Mouse (Mus musculus): Measurements from ENCODE around the gene Coa3. TPM values are rescaled to one million over a fixed set of nuclear protein-coding genes. Genes with fewer than 3 reads are reported as not detected.

Coa3 gene
- polyA plus RNA-seq, 1 experiment from 2014 or later: 204 TPM

DNA sequence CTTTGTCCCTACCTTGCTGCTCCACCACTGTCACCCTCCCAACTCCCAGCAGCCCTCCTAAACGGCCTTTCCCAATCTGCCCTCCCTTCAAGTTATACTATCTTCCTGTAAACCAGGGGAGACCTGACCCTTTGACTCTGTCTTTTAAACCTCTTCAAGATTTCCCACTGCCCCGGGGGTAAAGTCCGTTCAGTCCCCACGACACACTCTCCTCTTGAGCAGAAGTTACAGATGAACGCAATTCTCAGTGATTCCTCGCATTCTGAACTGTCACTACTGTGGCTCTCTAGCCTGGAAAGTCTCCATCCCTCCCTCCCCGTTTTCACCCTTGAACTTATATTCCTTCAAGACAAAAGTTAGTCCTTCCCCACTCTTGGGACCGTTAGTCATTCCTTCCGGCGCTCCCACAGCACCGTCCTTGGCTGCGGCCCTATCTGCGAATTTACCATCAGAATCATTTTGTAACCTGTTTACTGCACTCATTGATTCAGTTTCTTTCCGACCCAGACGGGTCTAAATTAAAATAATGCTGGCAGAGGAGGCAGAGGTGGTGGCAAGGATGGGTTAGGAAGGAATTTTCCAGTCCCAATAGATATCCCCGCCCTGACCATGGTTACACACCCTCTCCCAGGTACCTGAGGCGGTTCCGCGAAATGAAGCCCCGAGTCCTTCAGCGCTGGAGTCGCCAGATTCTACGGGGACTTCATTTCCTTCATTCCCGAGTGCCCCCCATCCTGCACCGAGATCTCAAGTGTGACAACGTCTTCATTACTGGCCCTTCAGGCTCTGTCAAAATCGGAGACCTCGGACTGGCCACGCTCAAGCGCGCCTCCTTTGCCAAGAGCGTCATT is 15.6 kb downstream of the Coa3 start:
- Histone ChIP-seq H3K27me3 (peaks cover 67% of the 10 kb centered on the region), H3K4me1 (replicated peaks) (peaks cover 50% of the 10 kb centered on the region), H3K9ac (replicated peaks) (no peak overlapping the region), H3K9me3 (no peaks in the 10 kb centered on the region), H3K4me2 (peak overlapping the region; percentile 97), H3K27ac (no peak overlapping the region), H3K4me3 (replicated peaks) (peak overlapping the region; percentile 59), H3K36me3 (no peaks in the 10 kb centered on the region)
- 4% methylated on average over 32 of the region's 32 CpGs for WGBS
- ATAC-seq (ENCODE audit: insufficient number of reproducible peaks, insufficient read depth, low FRiP score, low TSS enrichment, low read depth): no peak

DNA sequence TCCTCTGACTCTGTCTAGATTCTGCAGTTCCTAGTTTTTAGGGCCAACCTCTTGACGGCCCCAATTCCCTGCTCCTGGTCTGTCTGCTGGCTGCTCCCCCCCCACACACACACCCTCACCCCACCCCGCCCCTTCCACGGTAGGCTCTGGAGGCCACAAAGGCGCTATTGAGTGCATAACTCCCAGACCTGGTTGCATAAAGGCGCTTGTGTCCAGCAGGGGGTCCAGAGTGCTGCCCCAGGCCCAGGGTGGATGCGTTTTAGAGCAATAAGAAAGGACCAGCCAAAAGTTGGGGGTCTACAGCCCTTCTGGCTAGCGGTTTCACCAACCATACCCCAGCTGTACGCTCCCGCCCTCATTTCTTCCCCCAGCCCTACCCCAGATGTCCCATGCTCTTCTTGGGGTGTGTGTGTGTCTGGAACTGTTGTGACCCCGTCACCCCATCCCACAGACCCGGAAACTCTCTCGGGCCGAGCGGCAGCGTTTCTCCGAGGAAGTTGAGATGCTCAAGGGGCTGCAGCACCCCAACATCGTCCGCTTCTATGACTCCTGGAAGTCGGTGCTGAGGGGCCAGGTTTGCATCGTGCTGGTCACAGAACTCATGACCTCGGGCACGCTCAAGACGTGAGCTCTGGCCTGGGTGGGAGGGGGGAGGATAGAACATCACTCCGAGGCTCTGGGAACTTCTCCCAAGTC is 16.5 kb downstream of the Coa3 start:
- Histone ChIP-seq H3K9me3 (no peaks in the 10 kb centered on the region), H3K36me3 (peaks cover 8% of the 10 kb centered on the region; the same call in 1 of the 2 replicates), H3K4me3 (replicated peaks) (peak overlapping the region; percentile 59), H3K4me2 (peak overlapping the region; percentile 97), H3K27ac (peak overlapping the region; percentile 53; the same call in 1 of the 2 replicates), H3K27me3 (peaks cover 59% of the 10 kb centered on the region), H3K4me1 (replicated peaks) (peaks cover 50% of the 10 kb centered on the region), H3K9ac (replicated peaks) (peak overlapping the region; percentile 48)
- WGBS: 3% methylated on average over 24 of the region's 24 CpGs
- no peak for ATAC-seq (ENCODE audit: insufficient number of reproducible peaks, insufficient read depth, low FRiP score, low TSS enrichment, low read depth)

DNA sequence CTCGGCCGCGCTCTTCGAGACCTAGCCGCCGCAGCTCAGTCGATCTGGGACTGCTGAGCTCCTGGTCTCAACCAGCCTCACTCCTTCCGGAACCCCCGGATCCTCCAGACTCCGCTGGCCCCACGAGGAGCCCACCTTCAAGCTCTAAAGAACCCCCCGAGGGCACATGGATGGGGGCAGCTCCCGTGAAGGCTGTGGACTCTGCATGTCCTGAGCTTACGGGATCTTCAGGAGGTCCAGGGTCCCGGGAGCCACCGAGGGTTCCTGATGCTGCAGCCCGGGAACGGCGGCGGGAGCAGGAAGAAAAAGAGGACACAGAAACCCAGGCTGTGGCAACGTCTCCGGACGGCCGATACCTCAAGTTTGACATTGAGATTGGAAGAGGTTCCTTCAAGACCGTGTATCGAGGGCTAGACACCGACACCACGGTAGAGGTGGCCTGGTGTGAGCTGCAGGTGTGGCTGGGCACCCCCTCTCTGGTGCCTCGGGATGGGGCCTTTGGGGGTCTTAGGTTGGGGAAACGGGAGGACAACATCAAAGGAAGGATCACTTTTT is 18.0 kb downstream of the Coa3 start:
- H3K27me3 ChIP-seq: peaks cover 45% of the 10 kb centered on the region
- H3K4me2 ChIP-seq: peak overlapping the region; percentile 97
- no peaks in the 10 kb centered on the region for H3K9me3 ChIP-seq
- peak overlapping the region; percentile 72 for H3K9ac ChIP-seq (replicated peaks)
- peak overlapping the region; percentile 89 for H3K27ac ChIP-seq
- H3K4me3 ChIP-seq (replicated peaks): peak overlapping the region; percentile 59
- peaks cover 50% of the 10 kb centered on the region for H3K4me1 ChIP-seq (replicated peaks)
- H3K36me3 ChIP-seq: peaks cover 18% of the 10 kb centered on the region
- no peak for ATAC-seq (ENCODE audit: insufficient number of reproducible peaks, insufficient read depth, low FRiP score, low TSS enrichment, low read depth)
- 0% methylated on average over 30 of the region's 30 CpGs for WGBS

DNA sequence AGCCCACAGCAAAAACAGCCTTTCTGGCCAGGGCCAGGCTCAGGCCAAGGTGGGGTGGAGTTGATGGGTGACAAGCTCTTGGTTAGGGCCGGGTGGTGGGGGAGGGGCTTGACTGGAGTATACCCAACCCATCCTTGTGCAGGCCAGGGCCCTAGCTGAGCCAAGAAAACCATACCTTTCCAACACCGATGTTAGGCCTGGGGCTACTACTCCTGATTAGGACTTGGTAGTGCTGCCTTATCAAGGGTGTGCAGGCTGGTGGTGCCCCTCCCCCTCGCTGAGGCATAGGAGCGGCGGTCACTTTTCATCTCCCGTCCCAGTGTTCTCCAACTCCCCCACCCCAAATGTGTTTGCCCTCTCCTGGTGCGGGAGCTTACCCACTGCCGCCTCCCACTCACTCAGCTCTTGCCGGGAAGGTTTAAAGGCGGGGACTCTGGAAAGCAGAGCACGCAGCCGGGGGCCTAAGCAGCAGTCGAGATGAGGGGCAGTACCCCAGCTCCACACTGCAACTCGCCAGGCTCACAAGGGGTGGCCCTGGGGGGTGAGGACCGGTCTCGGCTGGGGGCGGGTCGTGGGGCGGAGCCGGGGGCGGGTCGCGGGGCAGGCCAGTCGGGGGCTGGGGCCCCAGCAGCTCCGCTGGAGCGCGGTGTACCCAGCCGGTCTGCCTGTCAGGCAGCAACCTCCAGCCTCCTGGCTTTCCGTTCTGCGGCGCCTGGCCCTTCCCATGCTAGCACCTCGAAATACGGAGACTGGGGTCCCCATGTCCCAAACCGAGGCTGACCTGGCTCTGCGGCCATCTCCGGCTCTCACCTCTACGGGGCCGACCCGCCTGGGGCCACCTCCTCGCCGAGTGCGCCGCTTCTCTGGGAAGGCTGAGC is 18.7 kb downstream of the Coa3 start, which contains the start of gene Wnk4:
Gene Wnk4 (plus strand): TSS at position 620 of the 878 bp plus-strand sequence.
- Histone ChIP-seq H3K36me3 (peaks cover 20% of the 10 kb centered on the region), H3K4me2 (peak within 1 kb of the TSS; percentile 97), H3K4me3 (replicated peaks) (peak within 1 kb of the TSS; percentile 59), H3K9ac (replicated peaks) (peak within 1 kb of the TSS; percentile 72), H3K27ac (peak within 1 kb of the TSS; percentile 89), H3K9me3 (no peaks in the 10 kb centered on the region), H3K4me1 (replicated peaks) (peaks cover 48% of the 10 kb centered on the region), H3K27me3 (peaks cover 38% of the 10 kb centered on the region)
- ATAC-seq (ENCODE audit: insufficient number of reproducible peaks, insufficient read depth, low FRiP score, low TSS enrichment, low read depth): peak; percentile 80
- under 1% methylated on average over 43 of the region's 43 CpGs for WGBS

DNA sequence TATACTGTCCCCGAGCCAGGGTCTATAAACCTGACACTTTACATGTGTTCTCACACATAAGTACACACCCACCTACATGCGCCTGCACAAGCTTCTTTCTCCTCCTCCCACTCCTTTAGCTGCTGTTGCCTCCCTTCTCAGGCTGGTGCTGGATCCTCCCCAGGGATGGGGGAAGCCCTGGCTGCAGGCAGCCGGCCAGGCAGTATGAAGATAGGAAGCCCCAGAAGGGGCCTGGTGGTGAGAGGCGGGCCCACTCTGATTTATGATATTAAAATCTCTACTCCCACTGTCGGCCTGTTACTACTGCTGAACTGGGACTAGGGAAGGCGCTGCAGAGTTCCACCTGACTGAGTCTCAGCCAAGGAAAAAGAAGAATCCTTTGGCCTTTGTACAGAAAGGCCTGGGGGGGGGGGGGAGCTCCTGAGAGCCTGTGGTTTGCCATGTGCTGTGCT is 19.6 kb downstream of the Coa3 start:
- no peaks in the 10 kb centered on the region for H3K9me3 ChIP-seq
- H3K27me3 ChIP-seq: peaks cover 30% of the 10 kb centered on the region
- ATAC-seq (ENCODE audit: insufficient number of reproducible peaks, insufficient read depth, low FRiP score, low TSS enrichment, low read depth): no peak
- H3K4me2 ChIP-seq: peak overlapping the region; percentile 97
- H3K4me3 ChIP-seq (replicated peaks): peak overlapping the region; percentile 59; the same call in 1 of the 2 replicates
- peak overlapping the region; percentile 89 for H3K27ac ChIP-seq
- peak overlapping the region; percentile 72; the same call in 1 of the 2 replicates for H3K9ac ChIP-seq (replicated peaks)
- WGBS: 24% methylated on average over 6 of the region's 6 CpGs
- H3K36me3 ChIP-seq: peaks cover 20% of the 10 kb centered on the region
- peaks cover 46% of the 10 kb centered on the region for H3K4me1 ChIP-seq (replicated peaks)

DNA sequence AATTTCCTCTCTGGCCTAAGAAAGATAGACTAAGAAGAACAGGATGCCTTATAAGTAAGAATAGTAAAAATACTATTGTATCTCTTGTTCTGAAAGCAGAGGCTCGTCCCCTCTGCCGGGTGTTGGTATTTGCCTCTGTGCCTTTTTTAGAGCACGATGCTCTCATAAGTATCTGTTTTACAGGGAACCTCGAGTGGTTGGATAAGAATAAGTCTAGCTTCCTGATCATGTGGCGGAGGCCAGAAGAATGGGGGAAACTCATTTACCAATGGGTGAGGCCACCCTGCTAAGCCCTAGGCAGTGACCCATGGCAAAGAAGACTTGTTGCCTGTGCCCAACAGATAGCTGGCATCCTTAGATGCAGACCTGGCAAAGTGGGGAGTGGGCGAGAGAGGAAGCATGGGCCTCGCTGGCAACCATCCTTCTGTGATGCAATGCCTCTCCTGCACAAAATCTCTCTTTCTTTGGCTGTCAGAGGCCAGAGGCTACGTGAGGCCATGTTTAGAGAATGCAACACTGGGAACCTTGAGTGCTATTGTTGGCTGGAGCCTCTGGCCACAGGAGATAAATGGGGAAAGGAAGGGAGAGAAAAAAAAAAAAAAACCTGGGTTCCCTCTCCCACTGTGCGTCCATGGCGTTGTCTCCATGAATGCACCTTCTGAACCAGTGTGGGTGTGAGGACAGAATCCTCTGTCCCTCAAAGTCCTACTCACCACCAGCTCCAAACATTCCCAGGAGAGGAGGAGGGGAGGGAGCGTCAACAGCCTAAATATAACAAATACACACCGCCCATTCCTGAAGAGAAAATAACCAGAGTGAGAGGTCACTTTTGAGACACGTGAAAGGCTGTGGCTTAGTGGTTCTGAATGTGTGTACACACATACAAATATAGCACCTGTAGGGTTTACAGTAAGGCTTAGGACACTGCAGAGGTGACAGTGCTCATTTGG is 22.8 kb downstream of the Coa3 start:
- no peak for ATAC-seq (ENCODE audit: insufficient number of reproducible peaks, insufficient read depth, low FRiP score, low TSS enrichment, low read depth)
- Histone ChIP-seq H3K9ac (replicated peaks) (no peak overlapping the region), H3K4me1 (replicated peaks) (peaks cover 38% of the 10 kb centered on the region), H3K4me3 (replicated peaks) (no peak overlapping the region), H3K27ac (no peak overlapping the region), H3K36me3 (peaks cover 20% of the 10 kb centered on the region), H3K9me3 (no peaks in the 10 kb centered on the region), H3K4me2 (no peak overlapping the region), H3K27me3 (no peaks in the 10 kb centered on the region; the same call in 1 of the 2 replicates)
- 92% methylated on average over 13 of the region's 13 CpGs for WGBS

DNA sequence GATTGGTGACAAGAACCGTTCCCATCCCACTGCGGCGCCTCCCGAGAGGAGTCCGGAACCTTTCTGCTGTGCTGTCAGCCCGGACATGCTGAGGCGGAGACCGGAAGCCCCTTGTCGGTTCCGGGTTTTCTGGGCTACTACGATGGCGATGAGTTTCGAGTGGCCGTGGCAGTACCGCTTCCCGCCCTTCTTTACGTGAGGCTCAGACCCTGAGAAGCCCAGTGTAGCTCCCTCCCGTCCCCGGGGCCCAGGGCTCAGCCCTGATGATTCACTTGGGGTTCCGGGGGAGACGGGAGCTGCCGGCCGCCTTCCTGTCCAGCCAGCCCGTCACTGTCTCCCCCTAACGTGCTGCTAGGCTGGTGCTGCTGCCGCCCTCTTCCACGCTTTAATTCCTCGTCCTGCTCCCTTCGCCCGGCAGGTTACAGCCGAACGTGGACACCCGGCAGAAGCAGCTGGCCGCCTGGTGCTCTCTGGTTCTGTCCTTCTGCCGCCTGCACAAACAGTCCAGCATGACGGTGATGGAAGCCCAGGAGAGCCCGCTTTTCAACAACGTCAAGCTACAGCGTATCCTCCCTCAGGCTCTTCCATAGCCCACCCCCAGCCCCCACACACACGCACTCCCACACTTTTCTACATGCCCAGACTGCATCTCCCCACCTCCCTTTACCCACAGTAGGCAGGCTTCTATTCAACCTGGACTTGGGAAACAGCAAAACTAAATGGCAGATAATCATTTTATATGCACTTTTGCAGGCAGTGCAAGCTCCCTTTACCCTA is 25.1 kb downstream of the Coa3 start, which contains the start of gene Vps25:
Gene Vps25 (plus strand): TSS at position 95 of the 777 bp plus-strand sequence.
- peak; percentile 54 for ATAC-seq (ENCODE audit: insufficient number of reproducible peaks, insufficient read depth, low FRiP score, low TSS enrichment, low read depth)
- no peaks in the 10 kb centered on the region for H3K9me3 ChIP-seq
- H3K27me3 ChIP-seq: no peaks in the 10 kb centered on the region; the same call in 1 of the 2 replicates
- H3K4me2 ChIP-seq: peak within 1 kb of the TSS; percentile 95
- H3K4me3 ChIP-seq (replicated peaks): peak within 1 kb of the TSS; percentile 90
- under 1% methylated on average over 40 of the region's 40 CpGs for WGBS
- H3K27ac ChIP-seq: peak within 1 kb of the TSS; percentile 88
- peaks cover 18% of the 10 kb centered on the region for H3K4me1 ChIP-seq (replicated peaks)
- peaks cover 20% of the 10 kb centered on the region for H3K36me3 ChIP-seq
- H3K9ac ChIP-seq (replicated peaks): peak within 1 kb of the TSS; percentile 90

DNA sequence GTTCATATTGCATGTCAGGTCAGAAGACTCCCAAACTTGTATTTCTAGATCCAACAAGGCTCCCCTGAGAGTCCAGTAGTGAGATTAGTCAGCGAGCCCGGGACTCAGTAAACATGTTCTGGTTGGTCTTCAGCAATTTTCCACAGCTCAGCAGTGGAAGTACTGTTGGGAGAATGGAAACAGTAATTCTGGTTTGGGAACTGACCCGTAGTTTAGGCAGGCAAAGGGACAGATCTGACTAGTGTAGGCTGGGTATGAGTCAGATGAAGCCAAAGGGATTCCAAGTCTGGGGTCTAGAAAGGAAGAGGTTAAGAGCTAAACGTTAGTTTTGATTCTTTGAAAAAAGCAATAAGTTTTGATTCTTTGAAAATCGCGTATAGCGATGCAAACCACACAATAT is 26.0 kb downstream of the Coa3 start:
- peaks cover 4% of the 10 kb centered on the region for H3K27me3 ChIP-seq
- peaks cover 20% of the 10 kb centered on the region for H3K4me1 ChIP-seq (replicated peaks)
- peak overlapping the region; percentile 90 for H3K9ac ChIP-seq (replicated peaks)
- H3K4me3 ChIP-seq (replicated peaks): peak overlapping the region; percentile 90
- H3K9me3 ChIP-seq: no peaks in the 10 kb centered on the region
- ATAC-seq (ENCODE audit: insufficient number of reproducible peaks, insufficient read depth, low FRiP score, low TSS enrichment, low read depth): no peak
- H3K4me2 ChIP-seq: peak overlapping the region; percentile 95
- 17% methylated on average over 7 of the region's 7 CpGs for WGBS
- H3K36me3 ChIP-seq: peaks cover 17% of the 10 kb centered on the region
- H3K27ac ChIP-seq: peak overlapping the region; percentile 88

DNA sequence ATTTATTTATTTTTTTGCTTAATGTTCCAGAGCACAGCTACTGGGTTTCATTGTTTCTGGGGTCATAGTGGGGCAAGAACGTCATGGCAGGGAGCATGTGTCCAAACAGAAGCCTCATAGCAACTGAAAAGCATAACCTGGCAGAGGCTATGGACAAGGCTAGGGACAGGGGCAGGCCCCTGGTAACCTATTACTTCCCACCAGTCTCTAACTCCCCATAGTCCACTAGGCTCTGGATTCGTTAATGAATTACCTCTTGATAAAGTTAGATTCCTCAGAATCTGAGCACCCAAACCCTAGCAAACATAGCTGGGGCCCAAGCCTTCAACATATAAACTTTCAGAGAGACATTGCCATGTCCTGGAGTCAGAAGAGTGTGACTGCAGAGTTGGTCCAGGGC is 27.9 kb downstream of the Coa3 start:
- Histone ChIP-seq H3K27ac (no peak overlapping the region), H3K27me3 (peaks cover 22% of the 10 kb centered on the region), H3K9ac (replicated peaks) (no peak overlapping the region), H3K4me3 (replicated peaks) (no peak overlapping the region), H3K4me1 (replicated peaks) (peaks cover 32% of the 10 kb centered on the region), H3K36me3 (peaks cover 3% of the 10 kb centered on the region), H3K9me3 (no peaks in the 10 kb centered on the region), H3K4me2 (no peak overlapping the region)
- ATAC-seq (ENCODE audit: insufficient number of reproducible peaks, insufficient read depth, low FRiP score, low TSS enrichment, low read depth): no peak
- 72% methylated on average over 2 of the region's 2 CpGs for WGBS

Data from limb, embryonic 12.5 days (tissue).